Comparison of ENCODE assay signal across 14 mouse cellular contexts in genomic region chr9:14718332-14718691, GRCm38 (mm10). TPM values are rescaled to one million over a fixed set of nuclear protein-coding genes. Genes with fewer than 3 reads are reported as not detected.
DNase-seq lines count a peak whose midpoint lies in the region; ATAC-seq and TF ChIP-seq lines count a peak whose summit lies in the region.
"Had no signal": no experiment of that assay in that cellular context is flagged by ENCODE, and none has a peak within 500 bp of the region (broad histone marks: within the 10 kb centered on the region; RNA-seq: fewer than 3 reads in every experiment).

No protein-coding gene starts in this region.

- no peak for TF ChIP-seq CTCF in kidney, adult 2 months (conservative IDR thresholded peaks at IDR 0.05; ENCODE audit: insufficient read depth, insufficient read length, low read depth, low read length)
- TF ChIP-seq CTCF in thymus, adult 2 months (IDR thresholded peaks at IDR 0.05; ENCODE audit: borderline replicate concordance, control insufficient read depth, extremely low read depth, insufficient read depth, low read length, poor library complexity): no peak
- no peak for TF ChIP-seq CTCF in intestine, postnatal 0 days (IDR thresholded peaks at IDR 0.05; ENCODE audit: low read depth)
- TF ChIP-seq CTCF in stomach, postnatal 0 days (IDR thresholded peaks at IDR 0.05; ENCODE audit: low read depth): no peak

- no peak for TF ChIP-seq EP300 in stomach, postnatal 0 days (optimal IDR thresholded peaks at IDR 0.05)

- no peak for TF ChIP-seq POLR2A in kidney, adult 2 months (IDR thresholded peaks at IDR 0.05; ENCODE audit: low read depth, low read length)
- TF ChIP-seq POLR2A in thymus, adult 2 months (IDR thresholded peaks at IDR 0.05; ENCODE audit: control insufficient read depth, extremely low read depth, insufficient read depth, low read length, poor library complexity): no peak

- H3K4me2 ChIP-seq in intestine, postnatal 0 days (replicated peaks; ENCODE audit: low read depth): peak overlapping the region; percentile 37; the same call in 1 of the 2 replicates
- H3K4me2 ChIP-seq in stomach, postnatal 0 days (replicated peaks; ENCODE audit: low read depth): peak overlapping the region; percentile 45
- H3K4me2 ChIP-seq: midbrain, embryonic 12.5 days had no signal

- no peak for DNase-seq in kidney, adult 2 months
- DNase-seq in kidney, adult 11 months: no peak
- no peak for DNase-seq in thymus, adult 2 months
- DNase-seq in thymus, postnatal 4 days: no peak
- DNase-seq in stomach, postnatal 0 days (ENCODE audit: low spot score): no peak
- no peak for DNase-seq in left cerebral cortex, adult 9 months (ENCODE audit: low spot score in 2 of 2)
- no peak for DNase-seq in yolk sac, embryonic 10.5 days (ENCODE audit: low spot score)
- DNase-seq: cerebellum, adult 11 months; thymus, postnatal 25 days had no signal

- H3K4me3 ChIP-seq in kidney, adult 2 months (ENCODE audit: insufficient read depth, low read depth, low read length): peak overlapping the region; percentile 44
- H3K4me3 ChIP-seq in thymus, adult 2 months (ENCODE audit: control insufficient read depth, insufficient read depth, low read length): no peak overlapping the region
- H3K4me3 ChIP-seq in intestine, postnatal 0 days (ENCODE audit: low read depth, low read length): no peak overlapping the region
- peak overlapping the region; percentile 27 for H3K4me3 ChIP-seq in stomach, postnatal 0 days (ENCODE audit: low read depth, low read length)
- H3K4me3 ChIP-seq: hindbrain, embryonic 10.5 days; midbrain, embryonic 12.5 days had no signal

- no peak for ATAC-seq in intestine, postnatal 0 days
- peak; percentile 78; the same call in 1 of the 2 replicates for ATAC-seq in stomach, postnatal 0 days (ENCODE audit: low FRiP score, low TSS enrichment)
- ATAC-seq: Patski had no signal

- no peaks in the 10 kb centered on the region for H3K27me3 ChIP-seq in kidney, adult 2 months (replicated peaks; ENCODE audit: control insufficient read depth, insufficient read depth, low read length)
- H3K27me3 ChIP-seq in thymus, adult 2 months (ENCODE audit: control insufficient read depth, insufficient read depth, low read length): no peaks in the 10 kb centered on the region
- H3K27me3 ChIP-seq in intestine, postnatal 0 days (replicated peaks; ENCODE audit: control insufficient read depth, insufficient read depth, low read length): no peaks in the 10 kb centered on the region
- H3K27me3 ChIP-seq in stomach, postnatal 0 days (ENCODE audit: control insufficient read depth, insufficient read depth, low read length): no peaks in the 10 kb centered on the region

- peak overlapping the region; percentile 67 for H3K27ac ChIP-seq in kidney, adult 2 months (ENCODE audit: insufficient read depth, low read depth, low read length)
- peak overlapping the region; percentile 28; the same call in 1 of the 2 replicates for H3K27ac ChIP-seq in thymus, adult 2 months (ENCODE audit: control insufficient read depth, insufficient read depth, low read length)
- peak overlapping the region; percentile 41; the same call in 1 of the 2 replicates for H3K27ac ChIP-seq in intestine, postnatal 0 days (ENCODE audit: low read depth, low read length)
- peak overlapping the region; percentile 41 for H3K27ac ChIP-seq in stomach, postnatal 0 days (replicated peaks)
- H3K27ac ChIP-seq: hindbrain, embryonic 10.5 days; midbrain, embryonic 12.5 days had no signal

- H3K36me3 ChIP-seq in kidney, adult 2 months (ENCODE audit: control insufficient read depth, insufficient read depth, low read length): no peaks in the 10 kb centered on the region
- H3K36me3 ChIP-seq in thymus, adult 2 months (ENCODE audit: control insufficient read depth, insufficient read depth, low read length): no peaks in the 10 kb centered on the region
- H3K36me3 ChIP-seq in intestine, postnatal 0 days (ENCODE audit: control insufficient read depth, insufficient read depth): no peaks in the 10 kb centered on the region
- no peaks in the 10 kb centered on the region for H3K36me3 ChIP-seq in stomach, postnatal 0 days (ENCODE audit: control insufficient read depth, insufficient read depth, low read length)
- H3K36me3 ChIP-seq: hindbrain, embryonic 10.5 days; midbrain, embryonic 12.5 days had no signal

- H3K9me3 ChIP-seq in intestine, postnatal 0 days (ENCODE audit: control insufficient read depth): no peaks in the 10 kb centered on the region
- no peaks in the 10 kb centered on the region for H3K9me3 ChIP-seq in stomach, postnatal 0 days (ENCODE audit: control insufficient read depth, low read length)
- H3K9me3 ChIP-seq: hindbrain, embryonic 10.5 days; midbrain, embryonic 12.5 days had no signal

- no peaks in the 10 kb centered on the region for H3K4me1 ChIP-seq in kidney, adult 2 months (ENCODE audit: control insufficient read depth, insufficient read depth, low read length)
- peaks cover 5% of the 10 kb centered on the region; the same call in 1 of the 2 replicates for H3K4me1 ChIP-seq in thymus, adult 2 months (replicated peaks; ENCODE audit: control insufficient read depth, insufficient read depth, low read length)
- no peaks in the 10 kb centered on the region for H3K4me1 ChIP-seq in intestine, postnatal 0 days (replicated peaks; ENCODE audit: control insufficient read depth, insufficient read depth, low read length)
- 0 out of 2 replicates have a peak, but pooled peaks cover 3% of the 10 kb centered on the region for H3K4me1 ChIP-seq in stomach, postnatal 0 days (replicated peaks; ENCODE audit: control insufficient read depth, insufficient read depth)

- no peak overlapping the region for H3K9ac ChIP-seq in intestine, postnatal 0 days (ENCODE audit: low read depth, low read length)
- peak overlapping the region; percentile 45; the same call in 1 of the 2 replicates for H3K9ac ChIP-seq in stomach, postnatal 0 days (ENCODE audit: low read length)
- H3K9ac ChIP-seq: midbrain, embryonic 12.5 days had no signal

RNA-seq across cellular contexts. Expression of gene Piwil4, which starts 22.2 kb away (rescaled TPM):
- polyA plus RNA-seq in kidney, adult 2 months (2012; rRNA removed): 0.38 and 0.48 TPM in 2 replicates
- 1.0 and 1.1 TPM in 2 replicates for polyA plus RNA-seq in thymus, adult 2 months (2012; rRNA removed)
- 0.17 and 0.18 TPM in 2 replicates for polyA plus RNA-seq in intestine, postnatal 0 days (2015; fragmentation: Nextera tagmentation; extraction: Ambion mirVana)
- 0.45 and 0.53 TPM in 2 replicates for polyA plus RNA-seq in stomach, postnatal 0 days (2015; fragmentation: Nextera tagmentation; extraction: Ambion mirVana)

RNA-seq across cellular contexts. Expression of gene Fut4, which starts 33.9 kb away (rescaled TPM):
- polyA plus RNA-seq in kidney, adult 2 months (2012; rRNA removed): 0.97 and 1.3 TPM in 2 replicates
- polyA plus RNA-seq in thymus, adult 2 months (2012; rRNA removed): 2.3 and 2.7 TPM in 2 replicates
- polyA plus RNA-seq in intestine, postnatal 0 days (2015; fragmentation: Nextera tagmentation; extraction: Ambion mirVana): 2.3 and 2.6 TPM in 2 replicates
- 14.0 and 14.5 TPM in 2 replicates for polyA plus RNA-seq in stomach, postnatal 0 days (2015; fragmentation: Nextera tagmentation; extraction: Ambion mirVana)

RNA-seq across cellular contexts. Expression of gene 1700012B09Rik, which starts 52.5 kb away (rescaled TPM):
- not detected in 2 replicates for polyA plus RNA-seq in kidney, adult 2 months (2012; rRNA removed)
- 0.19 TPM in 1 of 2 replicates, not detected in the other for polyA plus RNA-seq in thymus, adult 2 months (2012; rRNA removed)
- not detected in 2 replicates for polyA plus RNA-seq in intestine, postnatal 0 days (2015; fragmentation: Nextera tagmentation; extraction: Ambion mirVana)
- not detected in 2 replicates for polyA plus RNA-seq in stomach, postnatal 0 days (2015; fragmentation: Nextera tagmentation; extraction: Ambion mirVana)
- polyA plus RNA-seq: limb, embryonic 11.5 days; Patski had no signal

Comparison
In these comparisons a context has a peak if more than half of its experiments do, and no peak if none do; other contexts are left out.
1. H3K4me3 ChIP-seq: peak in kidney, adult 2 months (single experiment) and stomach, postnatal 0 days (single experiment); none in thymus, adult 2 months (single experiment) and intestine, postnatal 0 days (single experiment).
2. Peak in every context shown above with its lines, with median percentiles within 50 percentile points of each other: H3K27ac ChIP-seq.